Mouse (Mus musculus) hindbrain, embryonic 11.5 days (tissue): ENCODE results near the gene Gm21083. TPM values are rescaled to one million over a fixed set of nuclear protein-coding genes. Genes with fewer than 3 reads are reported as not detected.
"Not testable (repeated sequence)": the region's sequence is repeated elsewhere in the genome, so short reads cannot be mapped to it uniquely, and the experiment has no call there.

Experiments
- ATAC-seq: fragments of 200-750 bp; cut with Nextera tagmentation; 2 replicates; pipeline ENCODE4 v1.8.0; 2017; ENCODE audit warnings: mild to moderate bottlenecking, moderate TSS enrichment, moderate library complexity; ENCODE audit not compliant: low FRiP score
- DNase-seq: peaks from one replicate; pipeline ENCODE4 v3.0.0-alpha.2; 2015; ENCODE audit warnings: low spot score
- H3K27ac ChIP-seq: fragments of 300-500 bp; sonication (generic); 2 replicates; pipeline ENCODE4 v1.5.1; 2014; ENCODE audit warnings: mild to moderate bottlenecking, low read depth, low read length
- H3K27me3 ChIP-seq: fragments of 300-500 bp; sonication (generic); 2 replicates; pipeline ENCODE4 v1.6.1; 2014; ENCODE audit warnings: mild to moderate bottlenecking, low read length, moderate library complexity, mixed read lengths; ENCODE audit not compliant: control insufficient read depth, insufficient read depth
- H3K36me3 ChIP-seq: fragments of 300-500 bp; sonication (generic); 2 replicates; pipeline ENCODE4 v1.6.1; 2014; ENCODE audit warnings: mild to moderate bottlenecking, low read length, moderate library complexity, mixed read lengths; ENCODE audit not compliant: control insufficient read depth, insufficient read depth
- H3K4me1 ChIP-seq: fragments of 300-500 bp; sonication (generic); replicated peaks from 2 replicates; pipeline ENCODE4 v1.6.1; 2014; ENCODE audit warnings: low read length, mixed read lengths; ENCODE audit not compliant: control insufficient read depth, insufficient read depth
- H3K4me2 ChIP-seq: fragments of 300-500 bp; sonication (generic); replicated peaks from 2 replicates; pipeline ENCODE4 v1.6.1; 2014; ENCODE audit warnings: mild to moderate bottlenecking, low read depth, low read length
- H3K4me3 ChIP-seq: fragments of 300-500 bp; sonication (generic); 2 replicates; pipeline ENCODE4 v1.5.1; 2014; ENCODE audit warnings: low read depth, low read length
- H3K9ac ChIP-seq: fragments of 300-500 bp; sonication (generic); 2 replicates; pipeline ENCODE4 v1.6.1; 2014; ENCODE audit warnings: low read depth, low read length
- H3K9me3 ChIP-seq: fragments of 300-500 bp; sonication (generic); 2 replicates; pipeline ENCODE4 v1.6.1; 2016; ENCODE audit warnings: low read length; ENCODE audit not compliant: control insufficient read depth
- WGBS: fragments of 180-500 bp; shearing (Covaris S2); extraction: QIAGEN DNeasy Blood & Tissue Kit; methylation state at CpG from one replicate; pipeline ENCODE4 v1.1.7; 2014; 5-methylcytosine and 5-hydroxymethylcytosine counted together
- polyA plus RNA-seq: library from polyadenylated mRNA; unstranded; fragments of >200 nt; fragmentation: Nextera tagmentation; extraction: Ambion mirVana; gene quantifications from 2 replicates; pipeline ENCODE4 v1.2.1, GENCODE M21; 2014

Gm21083 gene
- polyA plus RNA-seq, 1 experiment from 2014 or later, result not detected

DNA sequence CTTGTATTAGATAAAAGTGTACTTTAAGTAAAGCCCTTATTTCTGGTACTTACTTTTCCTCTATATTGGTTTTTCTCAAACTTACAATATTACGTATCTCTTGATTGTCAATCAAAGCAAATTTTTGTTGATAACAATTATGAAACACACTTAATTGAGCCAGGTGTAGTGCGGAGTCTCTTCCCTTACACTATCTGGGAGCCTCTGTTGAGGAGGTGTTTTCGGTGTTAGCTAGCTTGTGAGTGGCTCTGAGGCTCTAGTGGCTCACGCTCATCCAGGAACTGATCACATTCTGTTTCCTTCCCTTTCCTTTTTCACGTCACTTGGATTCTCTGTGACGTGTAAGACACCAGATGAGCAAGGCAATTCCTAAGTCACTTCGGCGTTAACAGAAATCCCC lies 26.5 kb downstream of the Gm21083 start:
- H3K4me2 ChIP-seq, H3K27ac ChIP-seq, H3K4me3 ChIP-seq, H3K36me3 ChIP-seq, H3K27me3 ChIP-seq, DNase-seq, H3K9ac ChIP-seq, H3K4me1 ChIP-seq: not testable (repeated sequence)
- peaks cover 14% of the 10 kb centered on the region for H3K9me3 ChIP-seq
- 77% methylated on average over 8 of the region's 8 CpGs for WGBS
- 0 out of 2 replicates have a peak, but pooled peaks have one; percentile 25 for ATAC-seq

DNA sequence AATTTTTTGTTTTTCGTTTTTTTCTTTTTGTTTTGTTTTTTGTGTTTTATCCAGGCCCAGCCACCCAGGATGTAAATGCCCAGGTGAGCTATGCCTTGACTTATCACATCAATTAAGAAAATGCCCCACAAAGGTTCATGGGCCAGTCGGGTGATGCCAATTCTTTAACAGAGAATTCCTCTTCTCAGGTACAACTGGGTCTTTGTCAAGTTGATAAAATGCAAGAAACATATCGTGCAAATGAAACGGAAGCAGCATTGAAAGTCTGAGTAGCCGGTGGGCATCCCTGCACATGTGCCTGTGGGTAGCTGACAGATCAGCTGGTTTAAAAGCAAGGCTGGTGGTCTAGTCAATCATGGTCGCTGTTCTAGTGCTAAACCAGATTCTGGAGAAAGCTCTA lies 29.5 kb downstream of the Gm21083 start:
- H3K4me1 ChIP-seq, H3K36me3 ChIP-seq, H3K27me3 ChIP-seq, H3K9ac ChIP-seq, H3K4me3 ChIP-seq, H3K9me3 ChIP-seq, DNase-seq, H3K4me2 ChIP-seq, H3K27ac ChIP-seq: not testable (repeated sequence)
- peak; percentile 85 for ATAC-seq
- WGBS, result 75% methylated on average over 5 of the region's 6 CpGs

DNA sequence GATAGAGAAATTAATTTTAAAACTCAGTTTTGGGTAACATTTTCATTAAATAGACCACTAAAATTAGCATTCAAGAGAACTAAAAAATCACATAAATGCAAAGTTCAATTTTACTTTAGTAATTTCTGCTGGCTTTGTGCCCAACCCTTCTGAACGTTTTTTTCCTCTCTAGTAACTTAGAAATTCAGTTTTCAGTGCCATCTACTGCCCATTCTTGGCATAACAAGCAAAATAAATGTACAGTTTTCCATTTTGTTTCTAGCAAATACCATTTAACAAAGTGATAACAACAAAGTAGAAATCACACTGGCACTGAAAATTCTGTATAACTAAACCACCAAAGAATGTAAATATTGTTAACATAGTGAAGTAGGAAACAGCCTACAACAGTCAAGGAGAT lies 33.6 kb downstream of the Gm21083 start:
- H3K4me2 ChIP-seq, H3K27ac ChIP-seq, ATAC-seq, H3K9me3 ChIP-seq, H3K36me3 ChIP-seq, H3K27me3 ChIP-seq, H3K9ac ChIP-seq, H3K4me1 ChIP-seq, H3K4me3 ChIP-seq: not testable (repeated sequence)
- DNase-seq, result peak; percentile 42
- 7% methylated on average over 1 of the region's 1 CpGs for WGBS

DNA sequence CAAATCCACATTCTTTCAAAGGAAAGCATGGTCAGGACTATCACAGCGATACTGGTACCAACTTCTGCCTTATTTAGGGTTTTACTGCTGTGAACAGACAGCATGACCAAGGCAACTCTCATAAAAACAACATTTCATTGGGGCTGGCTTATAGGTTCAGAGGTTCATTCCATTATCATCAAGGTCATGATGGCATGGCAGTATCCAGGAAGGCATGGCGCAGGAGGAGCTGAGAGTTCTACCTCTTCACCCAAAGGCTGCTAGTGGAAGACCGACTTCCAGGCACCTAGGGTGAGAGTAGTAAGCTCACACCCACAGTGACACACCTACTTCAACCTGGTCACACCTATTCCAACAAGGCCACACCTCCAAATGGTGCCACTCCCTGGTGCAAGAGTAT lies 39.1 kb downstream of the Gm21083 start:
- not testable (repeated sequence) for H3K9ac ChIP-seq, H3K36me3 ChIP-seq, H3K27me3 ChIP-seq, H3K4me2 ChIP-seq, H3K27ac ChIP-seq, ATAC-seq, H3K9me3 ChIP-seq, DNase-seq, H3K4me3 ChIP-seq, H3K4me1 ChIP-seq
- WGBS, result 84% methylated on average over 3 of the region's 3 CpGs

DNA sequence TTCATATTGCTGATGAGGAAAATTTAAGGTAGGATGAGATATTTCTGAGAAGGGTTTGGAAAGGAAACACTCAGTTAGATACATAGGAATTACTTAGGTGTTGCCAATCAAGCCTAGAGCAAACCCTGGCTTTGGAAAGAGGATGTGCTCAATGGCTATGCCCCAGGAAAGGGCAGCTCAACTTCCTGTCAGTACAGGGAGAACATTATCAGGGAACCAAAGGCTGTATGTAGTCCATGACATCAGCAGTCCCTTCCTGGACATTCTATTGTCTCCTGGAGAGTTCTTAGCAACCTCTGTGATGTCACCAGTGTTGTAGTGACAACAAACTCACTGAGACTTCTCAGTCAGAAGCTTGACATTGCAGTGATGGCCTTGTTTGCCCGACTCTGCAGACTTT lies 41.6 kb downstream of the Gm21083 start, which contains the start of gene Speer4d:
Gene Speer4d, plus strand, starts transcription at position 301 of the 400 bp plus-strand sequence.
- not testable (repeated sequence) for ATAC-seq, H3K9me3 ChIP-seq, H3K27me3 ChIP-seq, H3K9ac ChIP-seq, H3K4me3 ChIP-seq, DNase-seq, H3K4me1 ChIP-seq, H3K4me2 ChIP-seq, H3K27ac ChIP-seq, H3K36me3 ChIP-seq
- WGBS, result 73% methylated on average over 1 of the region's 1 CpGs

DNA sequence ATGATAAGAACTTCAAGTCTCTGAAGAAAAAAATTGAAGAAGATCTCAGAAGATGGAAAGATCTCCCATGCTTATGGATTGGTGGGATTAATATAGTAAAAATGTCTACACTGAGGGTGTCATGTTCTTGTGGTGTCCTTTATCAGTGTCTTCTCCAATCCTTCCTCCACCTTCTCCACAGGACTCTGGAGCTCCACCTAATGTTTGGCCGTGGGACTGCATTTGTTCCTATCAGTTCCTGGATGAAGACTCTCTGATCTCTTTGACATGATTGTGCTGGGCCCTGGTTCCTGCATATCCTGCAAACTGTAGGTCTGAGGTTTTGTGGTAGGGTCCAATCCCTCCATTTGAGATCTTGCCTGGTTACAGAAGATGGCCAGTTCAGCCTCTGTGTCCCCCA lies 51.0 kb downstream of the Gm21083 start:
- not testable (repeated sequence) for ATAC-seq, DNase-seq, H3K9me3 ChIP-seq, H3K4me3 ChIP-seq, H3K9ac ChIP-seq, H3K27ac ChIP-seq, H3K4me1 ChIP-seq, H3K27me3 ChIP-seq, H3K36me3 ChIP-seq, H3K4me2 ChIP-seq
- 21% methylated on average over 1 of the region's 1 CpGs for WGBS

DNA sequence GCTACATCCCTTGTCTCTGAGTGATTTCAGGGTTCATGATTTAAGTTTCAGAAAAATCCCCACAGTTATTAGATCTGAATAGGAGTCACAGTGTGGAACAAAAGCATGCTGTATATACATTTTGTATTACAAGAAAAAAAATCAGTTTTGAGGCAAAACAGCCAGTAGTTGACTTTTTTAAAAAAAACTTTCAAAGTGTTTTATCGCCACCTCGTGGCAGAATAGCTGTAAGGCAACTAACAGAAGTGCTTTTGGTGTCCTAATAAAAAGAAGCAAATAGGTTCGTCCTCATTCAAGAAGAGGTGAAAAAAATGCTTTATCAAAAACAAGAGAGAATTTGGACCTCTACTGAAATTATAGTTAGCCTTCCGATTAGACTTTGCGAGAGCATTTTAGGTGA lies 52.9 kb downstream of the Gm21083 start:
- not testable (repeated sequence) for DNase-seq, H3K27me3 ChIP-seq

More for the DNA sequence above, 52.9 kb downstream of the Gm21083 start:
- not testable (repeated sequence) for ATAC-seq, H3K9me3 ChIP-seq, H3K4me3 ChIP-seq, H3K4me1 ChIP-seq, H3K4me2 ChIP-seq, H3K27ac ChIP-seq, H3K9ac ChIP-seq, H3K36me3 ChIP-seq
- 31% methylated on average over 5 of the region's 5 CpGs for WGBS

Other genes starting within 250 kb of the Gm21083 start
- not detected in 2 replicates for gene Gm21149, start 100.8 kb upstream of the Gm21083 start, polyA plus RNA-seq
- not detected in 2 replicates for gene Gm21190, start 48.1 kb upstream of the Gm21083 start, polyA plus RNA-seq
- not detected in 2 replicates for gene Speer4d, start 41.7 kb downstream of the Gm21083 start, polyA plus RNA-seq
- gene 4930572O03Rik, start 79.7 kb downstream of the Gm21083 start, polyA plus RNA-seq, result not detected in 2 replicates
- not detected in 2 replicates for gene Speer4c, start 136.9 kb downstream of the Gm21083 start, polyA plus RNA-seq